Comparison of ENCODE assay signal across 7 mouse cellular contexts in the genomic region with DNA sequence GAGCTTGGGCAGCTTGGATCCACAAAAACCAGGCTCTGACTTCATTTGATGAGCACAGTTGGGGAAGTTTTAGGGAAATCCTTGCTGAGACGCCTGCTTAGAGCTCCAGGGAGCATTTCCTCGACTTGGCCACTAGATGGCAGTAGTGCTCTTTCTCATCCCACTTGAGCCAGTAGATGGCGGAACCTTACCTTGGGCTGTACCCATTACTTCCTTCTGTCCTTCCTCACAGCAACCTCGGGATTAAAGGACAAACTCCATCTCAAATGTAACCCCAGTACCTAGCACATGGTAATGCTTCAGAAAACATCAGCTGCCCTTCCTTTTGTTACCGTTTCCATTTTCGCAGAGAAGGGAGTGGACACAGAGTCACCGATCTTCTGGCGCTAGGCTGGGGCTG. TPM values are rescaled to one million over a fixed set of nuclear protein-coding genes. Genes with fewer than 3 reads are reported as not detected.
DNase-seq lines count a peak whose midpoint lies in the region; ATAC-seq and TF ChIP-seq lines count a peak whose summit lies in the region.

No protein-coding gene starts in this region.

- no peaks in the 10 kb centered on the region for H3K36me3 ChIP-seq in G1E (replicated peaks)
- no peaks in the 10 kb centered on the region for H3K36me3 ChIP-seq in embryonic facial prominence, embryonic 12.5 days
- H3K36me3 ChIP-seq in lung, embryonic 14.5 days (ENCODE audit: insufficient read depth): no peaks in the 10 kb centered on the region

- no peak overlapping the region for H3K4me3 ChIP-seq in G1E (ENCODE audit: low read depth, low read length)
- no peak overlapping the region for H3K4me3 ChIP-seq in embryonic facial prominence, embryonic 12.5 days
- H3K4me3 ChIP-seq in lung, embryonic 14.5 days (ENCODE audit: low read depth, low read length): no peak overlapping the region

- DNase-seq in G1E (ENCODE audit: low spot score): peak; percentile 8
- peak; percentile 67 for DNase-seq in adrenal gland, postnatal 14 days
- peak; percentile 31 to 34 for DNase-seq in heart, postnatal 36 days
- DNase-seq in layer of hippocampus, adult 11-12 months (ENCODE audit: low spot score): peak; percentile 40
- peak; percentile 89 for DNase-seq in lung, embryonic 14.5 days
- peak; percentile 13 for DNase-seq in ovary, postnatal 10 days (ENCODE audit: low spot score)

- 0 out of 2 replicates have a peak overlapping the region, but pooled peaks have one; percentile 21 for H3K4me2 ChIP-seq in embryonic facial prominence, embryonic 12.5 days (replicated peaks)
- H3K4me2 ChIP-seq in lung, embryonic 14.5 days: peak overlapping the region; percentile 38; the same call in 1 of the 2 replicates

- H3K27ac ChIP-seq in embryonic facial prominence, embryonic 12.5 days: no peak overlapping the region
- no peak overlapping the region for H3K27ac ChIP-seq in lung, embryonic 14.5 days (ENCODE audit: low read depth)

- no peak overlapping the region for H3K9ac ChIP-seq in embryonic facial prominence, embryonic 12.5 days
- H3K9ac ChIP-seq in lung, embryonic 14.5 days: no peak overlapping the region

- intact Hi-C loops in heart, postnatal 36 days (cut with DNase I): loop anchor here (1.0 to 5.0 kb wide), 3 partner anchors 420 to 775 kb away; no protein-coding TSS in a partner anchor

- H3K9me3 ChIP-seq in G1E (replicated peaks): peaks cover 16% of the 10 kb centered on the region
- H3K9me3 ChIP-seq in embryonic facial prominence, embryonic 12.5 days: no peaks in the 10 kb centered on the region
- no peaks in the 10 kb centered on the region for H3K9me3 ChIP-seq in lung, embryonic 14.5 days (ENCODE audit: low read depth, low read length)

- H3K27me3 ChIP-seq in G1E (ENCODE audit: insufficient read depth, low read length): no peaks in the 10 kb centered on the region
- no peaks in the 10 kb centered on the region; the same call in 1 of the 2 replicates for H3K27me3 ChIP-seq in embryonic facial prominence, embryonic 12.5 days
- no peaks in the 10 kb centered on the region for H3K27me3 ChIP-seq in lung, embryonic 14.5 days (ENCODE audit: insufficient read depth, low read length)

- WGBS in embryonic facial prominence, embryonic 12.5 days: 32% methylated on average over 8 of the region's 8 CpGs
- WGBS in lung, embryonic 14.5 days: 28% methylated on average over 8 of the region's 8 CpGs

- H3K4me1 ChIP-seq in G1E (ENCODE audit: insufficient read depth, low read depth, low read length): no peaks in the 10 kb centered on the region
- H3K4me1 ChIP-seq in embryonic facial prominence, embryonic 12.5 days: no peaks in the 10 kb centered on the region
- H3K4me1 ChIP-seq in lung, embryonic 14.5 days (ENCODE audit: insufficient read depth): no peaks in the 10 kb centered on the region

- ATAC-seq in G1E (ENCODE audit: extremely low read depth, insufficient number of reproducible peaks, low FRiP score, poor library complexity, severe bottlenecking): peak; percentile 77
- no peak for ATAC-seq in embryonic facial prominence, embryonic 12.5 days (ENCODE audit: insufficient number of reproducible peaks, insufficient read depth, low FRiP score, low TSS enrichment)
- peak; percentile 74 for ATAC-seq in lung, embryonic 14.5 days (ENCODE audit: insufficient read depth)

- peak; percentile 84 for TF ChIP-seq CTCF in G1E (IDR thresholded peaks at IDR 0.05; ENCODE audit: low read depth, low read length)
- peak; percentile 99 for TF ChIP-seq CTCF in lung, embryonic 14.5 days (IDR thresholded peaks at IDR 0.05; ENCODE audit: low read depth)

RNA-seq across cellular contexts. Expression of a gene that starts 31.1 kb away (rescaled TPM):
- not detected in 2 replicates for total RNA-seq in G1E (2014; fragmentation: Nextera tagmentation)
- not detected in 2 replicates for total RNA-seq in G1E (2017)
- polyA plus RNA-seq in G1E (2012): not detected in 2 replicates
- 3.5 and 78.8 TPM in 2 replicates for total RNA-seq in adrenal gland, postnatal 14 days (2021)
- polyA plus RNA-seq in embryonic facial prominence, embryonic 12.5 days (2016; fragmentation: Nextera tagmentation; extraction: Ambion mirVana): not detected in 2 replicates
- 1 to 10 TPM; 3.5 to 4.6 TPM for total RNA-seq in heart, postnatal 36 days (2021)
- polyA plus RNA-seq in lung, embryonic 14.5 days (2014; fragmentation: Nextera tagmentation; extraction: Ambion mirVana): not detected in 2 replicates

RNA-seq across cellular contexts. Expression of a gene that starts 59.3 kb away (rescaled TPM):
- not detected in 2 replicates for total RNA-seq in G1E (2014; fragmentation: Nextera tagmentation)
- total RNA-seq in G1E (2017): not detected in 2 replicates
- not detected in 2 replicates for polyA plus RNA-seq in G1E (2012)
- total RNA-seq in adrenal gland, postnatal 14 days (2021): 2.3 TPM in 2 replicates
- 5.7 and 6.2 TPM in 2 replicates for polyA plus RNA-seq in embryonic facial prominence, embryonic 12.5 days (2016; fragmentation: Nextera tagmentation; extraction: Ambion mirVana)
- total RNA-seq in heart, postnatal 36 days (2021): not detected
- polyA plus RNA-seq in lung, embryonic 14.5 days (2014; fragmentation: Nextera tagmentation; extraction: Ambion mirVana): 3.3 and 4.1 TPM in 2 replicates

Comparison
In these comparisons a context has a peak if more than half of its experiments do, and no peak if none do; other contexts are left out.
1. DNase-seq: peak in every context shown above with its lines; median percentile 89 in lung, embryonic 14.5 days; 67 in adrenal gland, postnatal 14 days; 40 in layer of hippocampus, adult 11-12 months; 32 in heart, postnatal 36 days; 13 in ovary, postnatal 10 days; 8 in G1E.